Mouse (Mus musculus) neural tube, embryonic 12.5 days (tissue): Measurements from ENCODE around the gene Wdr46. TPM values are rescaled to one million over a fixed set of nuclear protein-coding genes. Genes with fewer than 3 reads are reported as not detected.
"Not testable (repeated sequence)": the region's sequence is repeated elsewhere in the genome, so short reads cannot be mapped to it uniquely, and the experiment has no call there.

ENCODE experiments used
- ATAC-seq: fragments of 200-750 bp; cut with Nextera tagmentation; 2 replicates; pipeline ENCODE4 v1.8.0; 2017; ENCODE audit warnings: low read depth, mild to moderate bottlenecking, moderate TSS enrichment, moderate library complexity; ENCODE audit not compliant: low FRiP score
- H3K27ac ChIP-seq: fragments of 300-500 bp; sonication (generic); 2 replicates; pipeline ENCODE4 v1.5.1; 2016
- H3K27me3 ChIP-seq: fragments of 300-500 bp; sonication (generic); replicated peaks from 2 replicates; pipeline ENCODE4 v1.6.1; 2016; ENCODE audit warnings: mild to moderate bottlenecking
- H3K36me3 ChIP-seq: fragments of 300-500 bp; sonication (generic); 2 replicates; pipeline ENCODE4 v1.6.1; 2016; ENCODE audit warnings: mild to moderate bottlenecking
- H3K4me1 ChIP-seq: fragments of 300-500 bp; sonication (generic); 2 replicates; pipeline ENCODE4 v1.6.1; 2016
- H3K4me2 ChIP-seq: fragments of 300-500 bp; sonication (generic); replicated peaks from 2 replicates; pipeline ENCODE4 v1.6.1; 2016; ENCODE audit warnings: mild to moderate bottlenecking
- H3K4me3 ChIP-seq: fragments of 300-500 bp; sonication (generic); 2 replicates; pipeline ENCODE4 v1.5.1; 2016
- H3K9ac ChIP-seq: fragments of 300-500 bp; sonication (generic); 2 replicates; pipeline ENCODE4 v1.6.1; 2016; ENCODE audit warnings: mild to moderate bottlenecking
- H3K9me3 ChIP-seq: fragments of 300-500 bp; sonication (generic); 2 replicates; pipeline ENCODE4 v1.6.1; 2016; ENCODE audit warnings: mild to moderate bottlenecking
- WGBS: fragments of 180-500 bp; shearing (Covaris S2); methylation state at CpG from one replicate; pipeline ENCODE4 v1.1.7; 2016; 5-methylcytosine and 5-hydroxymethylcytosine counted together
- polyA plus RNA-seq: library from polyadenylated mRNA; unstranded; fragments of >200 nt; fragmentation: Nextera tagmentation; extraction: Ambion mirVana; gene quantifications from 2 replicates; pipeline ENCODE4 v1.2.1, GENCODE M21; 2016

The Wdr46 gene
- polyA plus RNA-seq, 1 experiment from 2014 or later, result 39.7 TPM

DNA sequence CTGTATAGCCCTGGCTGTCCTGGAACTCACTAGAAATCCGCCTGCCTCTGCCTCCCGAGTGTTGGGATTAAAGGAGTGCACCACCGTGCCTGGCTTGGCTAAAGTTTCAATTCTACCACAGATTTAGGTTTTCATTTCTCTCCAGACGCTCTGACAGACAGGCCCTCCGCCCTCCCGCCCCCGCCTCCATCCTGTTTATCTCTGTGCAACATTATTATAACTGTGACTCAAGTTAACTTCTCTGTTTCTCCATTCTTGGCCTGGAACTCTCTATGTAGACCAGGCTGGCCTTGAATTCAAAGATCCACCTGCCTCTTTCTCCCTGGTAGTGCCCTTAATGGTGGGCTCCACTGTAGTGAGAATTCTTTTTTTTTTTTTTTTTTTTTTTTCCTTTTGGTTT is 38.0 kb upstream of the Wdr46 start:
- Histone ChIP-seq H3K9ac (no peak overlapping the region), H3K36me3 (no peaks in the 10 kb centered on the region), H3K27me3 (no peaks in the 10 kb centered on the region), H3K9me3 (no peaks in the 10 kb centered on the region), H3K27ac (no peak overlapping the region), H3K4me2 (no peak overlapping the region), H3K4me1 (no peaks in the 10 kb centered on the region), H3K4me3 (no peak overlapping the region)
- no peak for ATAC-seq
- 87% methylated on average over 7 of the region's 7 CpGs for whole genome bisulfite sequencing

DNA sequence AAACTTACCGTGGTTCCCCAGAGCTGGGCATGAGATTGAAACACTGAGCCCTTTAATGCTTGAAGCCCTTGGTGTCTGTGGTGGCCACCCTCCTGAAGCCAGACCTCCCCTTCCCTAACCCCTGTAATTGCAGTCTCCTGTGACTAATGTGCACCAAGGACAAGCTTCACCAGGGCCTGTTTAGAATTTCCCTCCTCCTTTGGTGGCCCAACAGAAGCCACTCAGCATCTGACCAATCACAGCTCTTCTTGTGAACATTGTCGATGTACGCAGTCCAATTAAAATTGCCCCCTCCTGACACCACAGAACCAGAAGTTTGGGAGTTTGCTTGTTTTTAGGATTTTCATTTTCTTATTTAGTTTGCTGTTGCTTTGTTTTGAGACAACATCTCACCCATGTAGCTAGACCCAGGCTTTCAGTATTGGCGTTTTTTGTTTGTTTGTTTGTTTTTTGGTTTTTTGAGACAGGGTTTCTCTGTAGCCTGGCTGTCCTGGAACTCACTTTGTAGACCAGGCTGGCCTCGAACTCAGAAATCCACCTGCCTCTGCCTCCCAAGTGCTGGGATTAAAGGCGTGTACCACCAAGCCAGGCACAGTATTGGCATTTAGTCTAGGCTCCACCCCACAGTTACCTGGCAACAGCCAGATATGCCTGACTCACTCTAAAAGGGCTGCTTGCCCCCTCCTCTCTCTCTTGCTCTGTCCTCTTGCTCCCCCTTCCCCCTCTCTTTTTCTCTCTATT is 36.4 kb upstream of the Wdr46 start:
- ATAC-seq, H3K9ac ChIP-seq, H3K27me3 ChIP-seq, H3K9me3 ChIP-seq, H3K4me2 ChIP-seq, H3K36me3 ChIP-seq, H3K27ac ChIP-seq, H3K4me3 ChIP-seq: not testable (repeated sequence)
- peaks cover 11% of the 10 kb centered on the region for H3K4me1 ChIP-seq
- WGBS, result 67% methylated on average over 6 of the region's 6 CpGs

DNA sequence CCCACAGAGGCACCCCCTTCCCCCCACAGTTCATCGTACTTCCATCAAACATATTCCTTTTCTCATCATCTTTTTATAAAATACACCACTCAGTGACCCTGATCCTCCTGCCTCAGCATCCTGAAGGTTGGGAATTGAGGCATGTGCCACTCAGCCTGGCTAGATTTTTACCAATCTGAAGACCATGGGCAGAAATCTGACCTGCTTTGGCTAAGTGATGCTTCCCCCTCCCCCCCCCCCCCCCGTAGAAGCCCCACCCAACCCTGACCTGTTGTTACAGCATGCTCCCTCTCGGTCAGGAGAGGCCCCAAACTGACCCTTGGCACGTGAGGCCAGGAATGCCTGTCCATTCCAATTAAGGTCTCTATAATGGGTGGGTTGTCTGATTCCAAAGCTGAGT is 35.6 kb upstream of the Wdr46 start, which contains the start of gene Platr17:
Gene Platr17 (plus strand): TSS at position 301 of the 400 bp plus-strand sequence.
- not testable (repeated sequence) for H3K9ac ChIP-seq, ATAC-seq, H3K27ac ChIP-seq, H3K4me3 ChIP-seq, H3K4me2 ChIP-seq, H3K9me3 ChIP-seq, H3K36me3 ChIP-seq, H3K27me3 ChIP-seq
- 23% methylated on average over 3 of the region's 4 CpGs for WGBS
- peaks cover 13% of the 10 kb centered on the region for H3K4me1 ChIP-seq

DNA sequence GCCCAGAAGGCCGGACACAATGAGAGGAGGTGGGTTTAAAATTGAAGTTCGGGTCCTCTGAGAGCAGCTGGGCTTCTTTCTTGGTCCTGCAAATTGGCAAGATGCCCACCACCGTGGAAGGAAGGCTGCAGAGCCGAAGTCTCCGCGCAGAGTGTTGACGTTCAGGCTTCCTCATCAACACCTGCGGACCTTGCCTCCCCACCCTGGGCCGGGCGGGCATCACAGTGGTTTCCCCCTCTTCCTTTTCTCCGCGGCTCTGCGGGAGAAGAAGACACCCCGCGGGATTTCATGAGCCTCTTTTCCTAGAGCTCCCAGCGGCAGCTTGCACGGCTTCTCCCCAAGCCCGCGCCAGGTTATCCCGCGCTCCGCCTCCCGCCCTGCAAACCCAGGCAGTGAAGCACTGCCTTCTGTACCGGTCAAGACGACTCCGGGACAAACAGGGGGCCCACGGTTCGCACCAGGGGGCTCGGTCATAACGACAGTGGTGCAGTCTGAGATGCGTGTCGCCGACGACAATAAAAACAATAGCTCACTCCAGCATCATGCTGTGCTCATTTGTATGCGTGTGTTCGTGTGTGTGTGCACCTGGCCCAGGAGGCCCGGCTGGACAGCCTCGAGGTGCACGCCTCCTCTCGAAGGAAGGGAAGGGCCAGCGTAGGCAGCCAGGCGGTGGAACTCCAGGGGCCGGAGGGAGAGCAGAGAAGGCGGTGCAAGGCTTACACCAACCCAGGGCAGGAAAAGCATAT is 32.0 kb upstream of the Wdr46 start:
- Histone ChIP-seq H3K4me2 (peak overlapping the region; percentile 96), H3K4me3 (peak overlapping the region; percentile 84), H3K27ac (peak overlapping the region; percentile 57), H3K36me3 (peaks cover 30% of the 10 kb centered on the region), H3K9ac (peak overlapping the region; percentile 72), H3K9me3 (no peaks in the 10 kb centered on the region), H3K4me1 (peaks cover 22% of the 10 kb centered on the region), H3K27me3 (no peaks in the 10 kb centered on the region)
- ATAC-seq, result peak; percentile 60
- under 1% methylated on average over 43 of the region's 44 CpGs for WGBS

DNA sequence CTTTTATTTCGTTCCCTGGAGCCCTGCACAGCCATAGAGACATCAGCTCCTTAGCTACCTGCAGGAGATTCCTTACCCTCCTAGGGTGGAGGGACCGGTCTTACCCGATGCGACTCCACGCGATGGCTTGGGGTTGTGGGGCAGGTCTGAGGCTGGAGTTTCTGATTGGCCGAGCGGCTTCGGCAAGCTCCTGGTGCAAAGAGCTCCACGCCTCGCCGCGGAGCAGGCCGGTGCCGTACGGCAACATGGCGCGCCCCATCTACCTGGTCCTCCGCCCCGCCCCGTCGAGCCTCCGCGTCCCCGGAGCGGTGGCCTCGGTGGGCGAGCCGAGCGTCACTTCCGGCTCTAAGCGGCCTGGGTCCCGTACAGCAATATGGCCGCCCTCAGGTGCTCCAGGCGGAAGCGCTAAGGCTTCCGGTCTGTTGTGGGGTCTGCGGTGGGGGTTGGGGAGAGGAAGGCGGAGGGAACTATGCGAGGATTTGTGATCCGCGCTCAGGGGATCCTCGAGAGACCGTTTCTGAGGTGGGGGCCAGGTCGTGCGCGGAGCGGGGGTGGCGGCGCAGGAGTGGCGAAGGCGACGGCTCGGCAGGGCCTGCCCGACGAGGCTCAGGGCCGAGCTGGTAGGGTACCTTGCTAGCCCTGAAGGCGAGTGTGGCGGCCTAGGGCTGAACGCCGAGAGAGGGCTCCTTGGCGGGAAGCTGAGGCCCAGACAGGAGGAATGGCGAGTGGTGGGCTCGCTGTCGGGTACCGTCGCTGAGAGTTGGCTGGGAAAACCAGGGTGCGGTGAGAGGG is 31.2 kb upstream of the Wdr46 start, which contains the start of gene Daxx:
Gene Daxx (plus strand): TSS at position 338 of the 792 bp plus-strand sequence.
- H3K27me3 ChIP-seq, result no peaks in the 10 kb centered on the region
- ATAC-seq, result peak; percentile 96
- peaks cover 22% of the 10 kb centered on the region for H3K4me1 ChIP-seq
- WGBS, result under 1% methylated on average over 68 of the region's 68 CpGs
- H3K9ac ChIP-seq, result peak within 1 kb of the TSS; percentile 88
- H3K4me3 ChIP-seq, result peak within 1 kb of the TSS; percentile 84
- H3K9me3 ChIP-seq, result no peaks in the 10 kb centered on the region
- peak within 1 kb of the TSS; percentile 96 for H3K4me2 ChIP-seq
- H3K36me3 ChIP-seq, result peaks cover 37% of the 10 kb centered on the region
- H3K27ac ChIP-seq, result peak within 1 kb of the TSS; percentile 59

DNA sequence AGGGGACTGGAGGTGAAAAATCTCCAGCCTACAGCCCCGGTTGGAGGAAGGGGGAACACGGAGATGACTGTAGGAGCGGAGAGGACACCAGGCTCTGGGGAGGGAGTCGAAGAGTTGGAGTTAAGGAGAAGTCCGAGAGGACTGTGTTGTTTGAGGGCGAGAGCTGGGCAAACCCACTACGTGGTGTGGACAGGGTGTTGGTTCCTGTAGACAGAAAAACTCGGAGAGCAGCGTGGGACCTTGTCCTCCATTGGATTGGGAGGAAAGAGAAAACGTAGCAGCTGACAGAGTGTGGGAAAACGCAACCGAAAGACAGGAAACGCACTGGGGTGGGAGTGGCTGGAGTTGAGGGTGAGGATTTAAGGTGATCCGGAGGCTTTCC is 30.6 kb upstream of the Wdr46 start:
- peaks cover 42% of the 10 kb centered on the region for H3K36me3 ChIP-seq
- peak; percentile 7; the same call in 1 of the 2 replicates for ATAC-seq
- peak overlapping the region; percentile 59; the same call in 1 of the 2 replicates for H3K27ac ChIP-seq
- H3K4me3 ChIP-seq, result peak overlapping the region; percentile 84
- under 1% methylated on average over 14 of the region's 14 CpGs for WGBS
- no peaks in the 10 kb centered on the region for H3K27me3 ChIP-seq
- peaks cover 26% of the 10 kb centered on the region for H3K4me1 ChIP-seq
- no peaks in the 10 kb centered on the region for H3K9me3 ChIP-seq
- peak overlapping the region; percentile 96 for H3K4me2 ChIP-seq
- H3K9ac ChIP-seq, result peak overlapping the region; percentile 88

DNA sequence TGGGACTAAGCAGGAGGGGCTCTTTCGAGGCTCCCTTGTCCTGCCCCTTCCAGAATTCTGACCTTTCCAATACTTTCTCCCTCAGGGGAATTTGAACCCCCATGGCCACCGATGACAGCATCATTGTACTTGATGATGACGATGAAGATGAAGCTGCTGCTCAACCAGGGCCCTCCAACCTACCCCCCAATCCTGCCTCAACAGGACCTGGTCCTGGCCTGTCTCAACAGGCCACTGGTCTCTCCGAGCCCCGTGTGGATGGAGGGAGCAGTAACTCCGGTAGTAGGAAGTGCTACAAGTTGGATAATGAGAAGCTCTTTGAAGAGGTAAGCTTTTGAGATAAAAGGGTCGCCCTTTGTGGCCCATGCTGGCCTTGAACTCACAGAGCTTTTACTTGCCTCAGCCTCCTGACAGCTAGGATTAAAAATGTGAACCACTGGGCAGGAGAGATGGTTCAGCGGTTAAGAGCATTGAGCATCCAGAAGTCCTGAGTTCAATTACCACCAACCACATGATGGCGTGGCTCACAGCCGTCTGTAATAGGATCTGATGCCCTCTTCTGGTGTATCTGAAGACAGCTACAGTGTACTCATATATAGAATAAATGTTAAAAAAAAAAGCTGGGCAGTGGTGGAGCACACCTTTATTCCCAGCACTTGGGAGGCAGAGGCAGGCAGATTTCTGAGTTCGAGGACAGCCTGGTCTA is 30.0 kb upstream of the Wdr46 start:
- H3K4me2 ChIP-seq, result peak overlapping the region; percentile 96
- no peak overlapping the region for H3K27ac ChIP-seq
- ATAC-seq, result no peak
- no peaks in the 10 kb centered on the region for H3K27me3 ChIP-seq
- WGBS, result 59% methylated on average over 11 of the region's 11 CpGs
- H3K4me1 ChIP-seq, result peaks cover 31% of the 10 kb centered on the region
- H3K4me3 ChIP-seq, result peak overlapping the region; percentile 84
- peaks cover 45% of the 10 kb centered on the region for H3K36me3 ChIP-seq
- no peaks in the 10 kb centered on the region for H3K9me3 ChIP-seq
- H3K9ac ChIP-seq, result peak overlapping the region; percentile 88

DNA sequence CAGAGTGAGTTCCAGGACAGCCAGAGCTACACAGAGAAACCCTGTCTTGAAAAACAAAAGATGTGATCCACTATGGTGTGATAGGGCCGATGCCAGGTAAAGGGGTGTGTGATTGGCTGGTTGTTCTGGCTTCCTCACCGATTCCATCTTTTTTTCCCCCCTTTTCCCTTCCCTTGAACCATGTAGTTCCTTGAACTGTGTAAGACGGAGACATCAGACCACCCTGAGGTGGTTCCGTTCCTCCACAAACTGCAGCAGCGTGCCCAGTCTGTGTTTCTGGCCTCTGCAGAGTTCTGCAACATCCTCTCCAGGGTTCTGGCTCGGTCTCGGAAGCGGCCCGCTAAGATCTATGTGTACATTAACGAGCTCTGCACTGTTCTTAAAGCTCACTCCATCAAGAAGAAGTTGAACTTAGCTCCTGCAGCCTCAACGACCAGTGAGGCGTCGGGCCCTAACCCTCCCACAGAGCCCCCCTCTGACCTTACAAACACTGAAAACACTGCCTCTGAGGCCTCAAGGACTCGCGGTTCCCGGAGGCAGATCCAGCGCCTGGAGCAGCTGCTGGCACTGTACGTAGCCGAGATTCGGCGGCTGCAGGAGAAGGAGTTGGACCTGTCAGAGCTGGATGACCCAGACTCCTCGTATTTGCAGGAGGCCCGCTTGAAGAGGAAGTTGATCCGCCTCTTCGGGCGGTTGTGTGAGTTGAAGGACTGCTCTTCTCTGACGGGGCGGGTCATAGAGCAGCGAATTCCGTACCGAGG is 29.2 kb upstream of the Wdr46 start:
- Histone ChIP-seq H3K4me2 (no peak overlapping the region), H3K9ac (no peak overlapping the region), H3K27me3 (no peaks in the 10 kb centered on the region), H3K4me1 (peaks cover 31% of the 10 kb centered on the region), H3K4me3 (no peak overlapping the region), H3K27ac (no peak overlapping the region), H3K9me3 (no peaks in the 10 kb centered on the region), H3K36me3 (peaks cover 45% of the 10 kb centered on the region)
- 92% methylated on average over 31 of the region's 31 CpGs for WGBS
- no peak for ATAC-seq

DNA sequence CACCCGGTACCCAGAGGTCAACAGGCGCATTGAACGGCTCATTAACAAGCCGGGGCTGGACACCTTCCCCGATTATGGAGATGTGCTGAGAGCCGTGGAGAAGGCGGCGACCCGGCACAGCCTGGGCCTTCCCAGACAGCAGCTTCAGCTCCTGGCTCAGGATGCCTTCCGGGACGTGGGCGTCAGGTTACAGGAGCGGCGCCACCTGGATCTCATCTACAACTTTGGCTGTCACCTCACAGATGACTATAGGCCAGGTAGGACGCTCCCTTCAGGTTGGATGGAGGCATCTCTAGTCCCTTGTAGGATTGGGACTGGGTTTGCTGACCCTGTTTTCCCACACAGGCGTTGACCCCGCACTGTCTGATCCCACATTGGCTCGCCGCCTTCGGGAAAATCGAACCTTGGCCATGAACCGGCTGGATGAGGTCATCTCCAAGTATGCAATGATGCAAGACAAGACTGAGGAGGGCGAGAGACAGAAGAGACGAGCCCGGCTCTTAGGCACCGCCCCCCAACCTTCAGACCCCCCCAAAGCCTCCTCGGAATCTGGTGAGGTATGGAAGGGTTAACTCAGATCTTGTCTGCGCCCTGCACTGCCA is 28.5 kb upstream of the Wdr46 start:
- 92% methylated on average over 28 of the region's 28 CpGs for WGBS
- no peak for ATAC-seq
- peaks cover 34% of the 10 kb centered on the region for H3K4me1 ChIP-seq
- H3K27ac ChIP-seq, result no peak overlapping the region
- no peaks in the 10 kb centered on the region for H3K9me3 ChIP-seq
- no peaks in the 10 kb centered on the region for H3K27me3 ChIP-seq
- no peak overlapping the region for H3K4me3 ChIP-seq
- peaks cover 45% of the 10 kb centered on the region for H3K36me3 ChIP-seq
- no peak overlapping the region for H3K9ac ChIP-seq
- H3K4me2 ChIP-seq, result no peak overlapping the region

DNA sequence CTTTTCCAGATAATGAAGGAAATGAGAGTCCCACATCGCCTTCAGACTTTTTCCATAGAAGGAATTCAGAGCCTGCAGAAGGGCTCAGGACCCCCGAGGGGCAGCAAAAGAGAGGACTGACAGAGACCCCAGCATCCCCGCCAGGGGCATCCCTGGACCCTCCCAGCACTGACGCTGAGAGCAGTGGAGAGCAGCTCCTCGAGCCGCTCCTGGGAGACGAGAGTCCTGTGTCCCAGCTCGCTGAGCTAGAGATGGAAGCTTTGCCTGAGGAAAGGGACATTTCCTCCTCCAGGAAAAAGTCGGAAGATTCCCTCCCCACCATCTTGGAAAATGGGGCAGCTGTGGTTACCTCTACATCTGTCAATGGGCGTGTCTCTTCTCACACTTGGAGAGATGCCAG is 27.2 kb upstream of the Wdr46 start:
- 91% methylated on average over 10 of the region's 10 CpGs for WGBS
- no peak overlapping the region for H3K27ac ChIP-seq
- ATAC-seq, result no peak
- no peak overlapping the region for H3K4me2 ChIP-seq
- H3K4me1 ChIP-seq, result peaks cover 33% of the 10 kb centered on the region
- H3K9me3 ChIP-seq, result no peaks in the 10 kb centered on the region
- H3K27me3 ChIP-seq, result no peaks in the 10 kb centered on the region
- peaks cover 50% of the 10 kb centered on the region for H3K36me3 ChIP-seq
- no peak overlapping the region for H3K9ac ChIP-seq
- H3K4me3 ChIP-seq, result no peak overlapping the region

DNA sequence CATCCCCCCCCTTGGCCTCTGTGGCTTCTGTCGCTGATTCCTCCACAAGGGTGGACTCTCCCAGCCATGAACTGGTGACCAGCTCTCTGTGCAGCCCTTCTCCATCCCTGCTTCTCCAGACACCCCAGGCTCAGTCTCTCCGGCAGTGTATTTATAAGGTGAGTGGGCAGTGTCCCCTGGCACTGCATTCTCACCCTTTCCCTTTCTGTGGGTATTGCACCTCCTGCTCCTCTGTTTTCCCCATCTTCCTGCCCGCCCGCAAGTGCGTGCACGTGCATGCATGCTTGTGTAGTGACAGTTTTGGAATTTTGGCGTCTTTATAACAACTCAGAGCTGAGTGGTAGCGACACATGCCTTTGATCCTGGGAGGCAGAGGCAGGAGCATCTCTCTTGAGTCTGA is 26.6 kb upstream of the Wdr46 start:
- Histone ChIP-seq H3K36me3 (peaks cover 50% of the 10 kb centered on the region), H3K4me1 (peaks cover 35% of the 10 kb centered on the region), H3K27me3 (no peaks in the 10 kb centered on the region), H3K4me2 (no peak overlapping the region), H3K4me3 (no peak overlapping the region), H3K27ac (no peak overlapping the region), H3K9me3 (no peaks in the 10 kb centered on the region), H3K9ac (no peak overlapping the region)
- 97% methylated on average over 8 of the region's 8 CpGs for WGBS
- ATAC-seq, result no peak
